Mouse (Mus musculus): Measurements from ENCODE around the gene Lin7a.

DNA sequence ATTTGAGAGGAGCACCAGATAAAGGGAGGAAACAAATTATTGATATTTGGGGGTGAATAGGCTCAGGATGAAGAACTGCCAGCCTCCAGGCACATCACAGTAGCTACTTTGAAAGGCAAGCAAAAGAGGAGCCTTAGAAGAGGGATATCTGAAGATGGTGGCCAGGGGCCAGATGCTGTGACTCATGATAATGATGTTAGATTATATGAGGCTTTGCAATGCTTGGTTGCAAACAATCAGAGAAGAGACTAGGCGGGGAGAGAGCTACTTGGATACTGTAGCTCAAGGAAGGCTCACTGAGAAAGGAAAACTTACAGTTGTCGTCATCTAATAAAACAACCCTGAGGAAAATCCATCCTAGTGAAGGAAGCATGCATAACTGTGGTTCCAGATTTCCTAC, 5.2 kb downstream of the Lin7a start:
- TF ChIP-seq GATA1 (IDR thresholded peaks at IDR 0.05; ENCODE audit: low read length) (no peak), TAL1 (IDR thresholded peaks at IDR 0.05; ENCODE audit: low read length) (no peak)

All from erythroblast, embryonic 14.5 days (primary cell).